Mouse (Mus musculus): Measurements from ENCODE around the gene Zfp871. TPM values are rescaled to one million over a fixed set of nuclear protein-coding genes. Genes with fewer than 3 reads are reported as not detected.

Zfp871 gene
- polyA plus RNA-seq, 1 experiment from 2014 or later, result 71.6 TPM

Other genes starting within 250 kb of the Zfp871 start
- gene Cyp4f37, start 167.0 kb downstream of the Zfp871 start, polyA plus RNA-seq (2014; fragmentation: Nextera tagmentation; extraction: Ambion mirVana), result not detected in 2 replicates
- not detected in 2 replicates for gene Cyp4f40, start 129.4 kb downstream of the Zfp871 start, polyA plus RNA-seq (2014; fragmentation: Nextera tagmentation; extraction: Ambion mirVana)
- gene Cyp4f15, start 102.7 kb downstream of the Zfp871 start, polyA plus RNA-seq (2014; fragmentation: Nextera tagmentation; extraction: Ambion mirVana), result not detected in 2 replicates
- gene Zfp811, start 21.6 kb upstream of the Zfp871 start, polyA plus RNA-seq (2014; fragmentation: Nextera tagmentation; extraction: Ambion mirVana), result 2.2 and 2.7 TPM in 2 replicates
- gene Zfp799, start 42.0 kb upstream of the Zfp871 start, polyA plus RNA-seq (2014; fragmentation: Nextera tagmentation; extraction: Ambion mirVana), result 19.1 and 24.8 TPM in 2 replicates
- 5.8 and 8.9 TPM in 2 replicates for gene Zfp870, start 103.4 kb upstream of the Zfp871 start, polyA plus RNA-seq (2014; fragmentation: Nextera tagmentation; extraction: Ambion mirVana)
- 0.09 TPM in 1 of 2 replicates, not detected in the other for gene Cyp4f14, start 129.1 kb upstream of the Zfp871 start, polyA plus RNA-seq (2014; fragmentation: Nextera tagmentation; extraction: Ambion mirVana)
- 8.4 and 10.3 TPM in 2 replicates for gene Cyp4f13, start 159.1 kb upstream of the Zfp871 start, polyA plus RNA-seq (2014; fragmentation: Nextera tagmentation; extraction: Ambion mirVana)
- gene Zfp472, start 177.5 kb upstream of the Zfp871 start, polyA plus RNA-seq (2014; fragmentation: Nextera tagmentation; extraction: Ambion mirVana), result 11.0 and 15.4 TPM in 2 replicates
- gene Zfp952, start 204.8 kb upstream of the Zfp871 start, polyA plus RNA-seq (2014; fragmentation: Nextera tagmentation; extraction: Ambion mirVana), result 7.6 and 13.5 TPM in 2 replicates
- gene Zfp763, start 245.1 kb upstream of the Zfp871 start, polyA plus RNA-seq (2014; fragmentation: Nextera tagmentation; extraction: Ambion mirVana), result 11.9 and 18.5 TPM in 2 replicates